Mouse (Mus musculus): Measurements from ENCODE around the gene Olfr1387. TPM values are rescaled to one million over a fixed set of nuclear protein-coding genes. Genes with fewer than 3 reads are reported as not detected.
"Not testable (repeated sequence)": the region's sequence is repeated elsewhere in the genome, so short reads cannot be mapped to it uniquely, and the experiment has no call there.

Olfr1387 gene
- polyA plus RNA-seq, 1 experiment from 2014 or later: not detected

- not testable (repeated sequence) for H3K27ac ChIP-seq (ENCODE audit: low read depth, low read length); H3K4me1 ChIP-seq (ENCODE audit: control insufficient read depth, insufficient read depth, low read length); H3K4me2 ChIP-seq (ENCODE audit: low read depth, low read length); ATAC-seq (ENCODE audit: low read depth); H3K4me3 ChIP-seq (ENCODE audit: low read depth, low read length); H3K27me3 ChIP-seq (ENCODE audit: control insufficient read depth, insufficient read depth, low read length); H3K36me3 ChIP-seq (ENCODE audit: control insufficient read depth, insufficient read depth, low read length); H3K9ac ChIP-seq (replicated peaks; ENCODE audit: low read depth, low read length); H3K9me3 ChIP-seq (ENCODE audit: control insufficient read depth, low read length)
- 88% methylated on average over 1 of the region's 1 CpGs for WGBS
Observed at GRCm38 (mm10) chr11:49488770-49489169, 33.6 kb downstream of the Olfr1387 start, which contains the start of gene Olfr1385. TSS of gene Olfr1385 (plus strand) at chr11:49489070.

Other genes with a start within 250 kb of the Olfr1387 start
- gene Mgat1, start 211.2 kb upstream of the Olfr1387 start, polyA plus RNA-seq (2014; fragmentation: Nextera tagmentation; extraction: Ambion mirVana): 22.6 and 29.3 TPM in 2 replicates
- 0.09 TPM in 1 of 2 replicates, not detected in the other for gene Olfr1393, start 177.0 kb upstream of the Olfr1387 start, polyA plus RNA-seq (2014; fragmentation: Nextera tagmentation; extraction: Ambion mirVana)
- gene Olfr1392, start 170.1 kb upstream of the Olfr1387 start, polyA plus RNA-seq (2014; fragmentation: Nextera tagmentation; extraction: Ambion mirVana): not detected in 2 replicates
- not detected in 2 replicates for gene Olfr10, start 150.6 kb upstream of the Olfr1387 start, polyA plus RNA-seq (2014; fragmentation: Nextera tagmentation; extraction: Ambion mirVana)
- gene Olfr1391, start 132.6 kb upstream of the Olfr1387 start, polyA plus RNA-seq (2014; fragmentation: Nextera tagmentation; extraction: Ambion mirVana): not detected in 2 replicates
- not detected in 2 replicates for gene Olfr1390, start 120.2 kb upstream of the Olfr1387 start, polyA plus RNA-seq (2014; fragmentation: Nextera tagmentation; extraction: Ambion mirVana)
- gene Olfr1389, start 32.3 kb upstream of the Olfr1387 start, polyA plus RNA-seq (2014; fragmentation: Nextera tagmentation; extraction: Ambion mirVana): not detected in 2 replicates
- 0.15 TPM in 1 of 2 replicates, not detected in the other for gene Olfr1388, start 18.7 kb upstream of the Olfr1387 start, polyA plus RNA-seq (2014; fragmentation: Nextera tagmentation; extraction: Ambion mirVana)
- gene Olfr1386, start 9.7 kb downstream of the Olfr1387 start, polyA plus RNA-seq (2014; fragmentation: Nextera tagmentation; extraction: Ambion mirVana): not detected in 2 replicates
- not detected in 2 replicates for gene Olfr1385, start 33.7 kb downstream of the Olfr1387 start, polyA plus RNA-seq (2014; fragmentation: Nextera tagmentation; extraction: Ambion mirVana)
- not detected in 2 replicates for gene Olfr1384, start 51.4 kb downstream of the Olfr1387 start, polyA plus RNA-seq (2014; fragmentation: Nextera tagmentation; extraction: Ambion mirVana)
- gene Olfr1383, start 64.3 kb downstream of the Olfr1387 start, polyA plus RNA-seq (2014; fragmentation: Nextera tagmentation; extraction: Ambion mirVana): not detected in 2 replicates
- gene Olfr1382, start 72.9 kb downstream of the Olfr1387 start, polyA plus RNA-seq (2014; fragmentation: Nextera tagmentation; extraction: Ambion mirVana): not detected in 2 replicates
- gene Olfr1381, start 88.1 kb downstream of the Olfr1387 start, polyA plus RNA-seq (2014; fragmentation: Nextera tagmentation; extraction: Ambion mirVana): 0.05 TPM in 1 of 2 replicates, not detected in the other
- not detected in 2 replicates for gene Olfr1380, start 101.5 kb downstream of the Olfr1387 start, polyA plus RNA-seq (2014; fragmentation: Nextera tagmentation; extraction: Ambion mirVana)
- gene Flt4, start 153.9 kb downstream of the Olfr1387 start, polyA plus RNA-seq (2014; fragmentation: Nextera tagmentation; extraction: Ambion mirVana): 1.5 and 2.3 TPM in 2 replicates
- not detected in 2 replicates for gene Scgb3a1, start 208.3 kb downstream of the Olfr1387 start, polyA plus RNA-seq (2014; fragmentation: Nextera tagmentation; extraction: Ambion mirVana)

Measured in neural tube, embryonic 14.5 days (tissue).